In the genomic region with DNA sequence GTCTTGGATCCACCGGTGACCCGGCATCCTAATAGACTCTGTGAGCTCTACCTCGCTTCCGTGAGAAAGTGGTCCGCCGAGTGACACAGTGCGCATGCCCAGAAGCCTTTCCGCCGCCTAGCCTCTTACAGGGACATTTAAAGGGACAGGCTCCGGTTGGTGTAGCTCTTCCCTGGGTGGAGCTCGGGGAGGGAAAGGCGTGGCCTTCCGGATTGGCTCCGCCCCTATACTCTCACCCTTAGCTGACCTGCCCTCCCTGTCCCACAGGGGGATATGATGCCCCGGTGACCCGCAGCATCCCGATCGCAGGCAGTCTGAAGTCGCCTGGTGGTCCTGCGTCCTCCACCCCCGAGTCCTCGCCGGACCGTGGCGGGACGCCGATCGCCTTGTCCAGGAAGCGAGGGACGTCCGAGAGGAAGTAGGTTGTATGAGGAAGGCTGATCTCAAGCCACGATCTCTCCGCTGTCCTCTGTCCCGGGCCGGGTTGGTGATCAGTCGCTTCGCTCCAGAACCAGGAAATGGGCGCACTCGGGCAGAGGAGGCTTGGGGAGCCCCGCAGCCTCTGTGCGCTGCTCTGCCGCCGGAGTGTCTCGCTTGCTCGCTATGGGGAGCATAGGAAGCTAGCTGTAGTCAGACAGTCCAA, we compare ENCODE assay signal across 8 mouse cellular contexts. TPM values are rescaled to one million over a fixed set of nuclear protein-coding genes. Genes with fewer than 3 reads are reported as not detected.
DNase-seq lines count a peak whose midpoint lies in the region; ATAC-seq and TF ChIP-seq lines count a peak whose summit lies in the region.

Pus7l (minus strand) TSS at position 139 of the 643 bp plus-strand sequence.
Irak4 (plus strand) TSS at position 235 of the 643 bp plus-strand sequence.

- peak; percentile 93 to 96 for TF ChIP-seq POLR2A in MEL (IDR thresholded peaks at IDR 0.05; ENCODE audit: control insufficient read depth in 1 of 2, insufficient read depth in 1 of 2, low read depth in 1 of 2, low read length in 2 of 2, poor library complexity in 1 of 2)
- TF ChIP-seq POLR2A in cerebellum, adult 2 months (IDR thresholded peaks at IDR 0.05; ENCODE audit: borderline replicate concordance, insufficient read depth, low read length): 0 out of 2 replicates have a peak, but pooled peaks have one; percentile 18

- peak within 1 kb of the TSS; percentile 76 for H3K27ac ChIP-seq in MEL (ENCODE audit: control insufficient read depth, low read depth, low read length)
- H3K27ac ChIP-seq in cerebellum, adult 2 months (ENCODE audit: insufficient read depth, low read length): peak within 1 kb of the TSS; percentile 4
- peak within 1 kb of the TSS; percentile 54; the same call in 1 of the 2 replicates for H3K27ac ChIP-seq in forebrain, postnatal 0 days (ENCODE audit: low read depth, low read length)
- peak within 1 kb of the TSS; percentile 75 for H3K27ac ChIP-seq in lung, embryonic 15.5 days

- H3K4me1 ChIP-seq in MEL (ENCODE audit: control insufficient read depth in 1 of 2, insufficient read depth in 2 of 2, low read length in 2 of 2): peaks cover 4 to 7% of the 10 kb centered on the region in 2 experiments; a peak in 3 of 4 replicates
- H3K4me1 ChIP-seq in cerebellum, adult 2 months (ENCODE audit: control insufficient read depth, insufficient read depth, low read length): no peaks in the 10 kb centered on the region
- H3K4me1 ChIP-seq in forebrain, postnatal 0 days (ENCODE audit: insufficient read depth): no peaks in the 10 kb centered on the region
- peaks cover 10% of the 10 kb centered on the region; the same call in 1 of the 2 replicates for H3K4me1 ChIP-seq in lung, embryonic 15.5 days

- H3K27me3 ChIP-seq in MEL (ENCODE audit: control insufficient read depth in 1 of 2, insufficient read depth in 2 of 2, low read length in 2 of 2): no peaks in the 10 kb centered on the region
- H3K27me3 ChIP-seq in cerebellum, adult 2 months (ENCODE audit: control insufficient read depth, insufficient read depth, low read length): no peaks in the 10 kb centered on the region
- H3K27me3 ChIP-seq in forebrain, postnatal 0 days (ENCODE audit: insufficient read depth, low read length): no peaks in the 10 kb centered on the region
- no peaks in the 10 kb centered on the region for H3K27me3 ChIP-seq in lung, embryonic 15.5 days

- no peak for TF ChIP-seq CTCF in MEL (IDR thresholded peaks at IDR 0.05 in 2 of 3, conservative IDR thresholded peaks at IDR 0.05 in 1 of 3; ENCODE audit: control insufficient read depth in 1 of 3, insufficient read depth in 1 of 3, low read depth in 2 of 3, low read length in 3 of 3, poor library complexity in 1 of 3, severe bottlenecking in 1 of 3)
- TF ChIP-seq CTCF in cerebellum, adult 2 months (IDR thresholded peaks at IDR 0.05; ENCODE audit: borderline replicate concordance, insufficient read depth, low read depth, low read length): 0 out of 2 replicates have a peak, but pooled peaks have one; percentile 14
- TF ChIP-seq CTCF in forebrain, postnatal 0 days (IDR thresholded peaks at IDR 0.05; ENCODE audit: low read depth): 0 out of 2 replicates have a peak, but pooled peaks have one; percentile 14

- H3K9ac ChIP-seq in MEL (ENCODE audit: control insufficient read depth, low read depth, low read length, poor library complexity, severe bottlenecking): peak within 1 kb of the TSS; percentile 87
- peak within 1 kb of the TSS; percentile 62 for H3K9ac ChIP-seq in forebrain, postnatal 0 days
- H3K9ac ChIP-seq in lung, embryonic 15.5 days: peak within 1 kb of the TSS; percentile 69

- peak; percentile 100 for DNase-seq in MEL (ENCODE audit: low read depth, low spot score)
- peak; percentile 91 to 92 for DNase-seq in cerebellum, adult 2 months
- DNase-seq in forebrain, postnatal 0 days: peak; percentile 94
- DNase-seq in heart, postnatal 4 days: peak; percentile 95
- peak; percentile 89 to 91 for DNase-seq in layer of hippocampus, adult 8-10 months (ENCODE audit: low spot score in 2 of 2)
- peak; percentile 89 for DNase-seq in ovary, adult 18-20 months (ENCODE audit: low spot score)
- DNase-seq in thymus, postnatal 0 days (ENCODE audit: low spot score): peak; percentile 94

- TF ChIP-seq EP300 in MEL (IDR thresholded peaks at IDR 0.05; ENCODE audit: low read depth in 1 of 2, low read length in 2 of 2): no peak

- no peaks in the 10 kb centered on the region for H3K9me3 ChIP-seq in MEL (replicated peaks; ENCODE audit: insufficient read depth, low read length)
- H3K9me3 ChIP-seq in forebrain, postnatal 0 days (ENCODE audit: low read length): no peaks in the 10 kb centered on the region
- no peaks in the 10 kb centered on the region for H3K9me3 ChIP-seq in lung, embryonic 15.5 days

- peak within 1 kb of the TSS; percentile 59 for H3K4me2 ChIP-seq in forebrain, postnatal 0 days (ENCODE audit: low read depth)
- H3K4me2 ChIP-seq in lung, embryonic 15.5 days: peak within 1 kb of the TSS; percentile 83

- TF ChIP-seq RAD21 in MEL (IDR thresholded peaks at IDR 0.05; ENCODE audit: low read depth, low read length): no peak

- H3K79me2 ChIP-seq in MEL (ENCODE audit: control insufficient read depth, insufficient read depth, low read length, poor library complexity): peaks cover 13% of the 10 kb centered on the region

- peaks cover 0 to 11% of the 10 kb centered on the region in 2 experiments; a peak in 2 of 4 replicates for H3K36me3 ChIP-seq in MEL (ENCODE audit: control insufficient read depth in 1 of 2, insufficient read depth in 2 of 2, low read length in 2 of 2)
- no peaks in the 10 kb centered on the region for H3K36me3 ChIP-seq in forebrain, postnatal 0 days (ENCODE audit: insufficient read depth)
- H3K36me3 ChIP-seq in lung, embryonic 15.5 days: no peaks in the 10 kb centered on the region

- under 1% methylated on average over 45 of the region's 45 CpGs for WGBS in cerebellum, adult 2 months
- under 1% methylated on average over 45 of the region's 45 CpGs for WGBS in forebrain, postnatal 0 days
- WGBS in lung, embryonic 15.5 days: under 1% methylated on average over 45 of the region's 45 CpGs

- H3K4me3 ChIP-seq in MEL (ENCODE audit: control insufficient read depth in 1 of 2, insufficient read depth in 1 of 2, low read depth in 2 of 2, low read length in 2 of 2): peak within 1 kb of the TSS; percentile 90 to 98
- peak within 1 kb of the TSS; percentile 98 for H3K4me3 ChIP-seq in cerebellum, adult 2 months (replicated peaks; ENCODE audit: insufficient read depth, low read depth, low read length)
- H3K4me3 ChIP-seq in forebrain, postnatal 0 days (ENCODE audit: low read depth, low read length): peak within 1 kb of the TSS; percentile 83
- peak within 1 kb of the TSS; percentile 84 for H3K4me3 ChIP-seq in lung, embryonic 15.5 days

- ATAC-seq in forebrain, postnatal 0 days: peak; percentile 98
- peak; percentile 99 for ATAC-seq in lung, embryonic 15.5 days (ENCODE audit: borderline replicate concordance, extremely low read depth, low FRiP score, low TSS enrichment)

TF ChIP-seq in MEL, 35 proteins besides CTCF, POLR2A, EP300 and RAD21 (continues in another document):
- TF ChIP-seq E2F4 (IDR thresholded peaks at IDR 0.05; ENCODE audit: borderline replicate concordance, low read depth, low read length) (no peak), ELF1 (IDR thresholded peaks at IDR 0.05; ENCODE audit: low read depth, low read length) (peak; percentile 87), UBTF (IDR thresholded peaks at IDR 0.05; ENCODE audit: borderline replicate concordance, insufficient read depth, low read depth, low read length) (0 out of 2 replicates have a peak, but pooled peaks have one; percentile 82), RCOR1 (IDR thresholded peaks at IDR 0.05; ENCODE audit: low read depth, low read length) (no peak), TBP (IDR thresholded peaks at IDR 0.05; ENCODE audit: low read depth, low read length) (peak; percentile 87), CHD1 (IDR thresholded peaks at IDR 0.05; ENCODE audit: low read depth, low read length) (no peak), MAX (IDR thresholded peaks at IDR 0.05; ENCODE audit: low read length) (no peak), USF2 (IDR thresholded peaks at IDR 0.05; ENCODE audit: borderline replicate concordance in 1 of 2, insufficient read depth in 1 of 2, low read depth in 1 of 2, low read length in 2 of 2) (no peak), GABPA (IDR thresholded peaks at IDR 0.05; ENCODE audit: low read depth, low read length) (no peak), MXI1 (IDR thresholded peaks at IDR 0.05; ENCODE audit: low read depth, low read length) (no peak), SIN3A (IDR thresholded peaks at IDR 0.05; ENCODE audit: low read length) (peak; percentile 77; the same call in 1 of the 2 replicates), USF1 (IDR thresholded peaks at IDR 0.05; ENCODE audit: low read depth, low read length) (no peak), NRF1 (IDR thresholded peaks at IDR 0.05; ENCODE audit: insufficient read depth, low read depth, low read length, poor library complexity, severe bottlenecking) (peak; percentile 92), ETS1 (IDR thresholded peaks at IDR 0.05; ENCODE audit: low read depth, low read length) (peak; percentile 27; the same call in 1 of the 2 replicates)

RNA-seq across cellular contexts. Expression of gene Pus7l, which starts in this region (rescaled TPM):
- total RNA-seq in MEL (2012; rRNA removed): 40.1 and 40.6 TPM in 2 replicates
- polyA plus RNA-seq in MEL (2012; ENCODE audit: insufficient read depth in 1 of 2, insufficient read length in 2 of 2, low read depth in 1 of 2, low replicate concordance in 2 of 2, missing spikeins in 1 of 2): 10 to 100 TPM; 33.2 to 51.2 TPM
- polyA plus RNA-seq in cerebellum, adult 2 months (2012; rRNA removed): 1.7 and 2.1 TPM in 2 replicates
- 5.6 and 6.3 TPM in 2 replicates for total RNA-seq in forebrain, postnatal 0 days (2014; rRNA removed)
- 4.9 and 5.0 TPM in 2 replicates for polyA plus RNA-seq in forebrain, postnatal 0 days (2015; fragmentation: Nextera tagmentation; extraction: Ambion mirVana)
- total RNA-seq in heart, postnatal 4 days (2021): 1 to 10 TPM; 2.8 to 3.0 TPM
- total RNA-seq in layer of hippocampus, adult 8-10 months (2022): 1 to 10 TPM; 2.6 to 3.6 (median 3.2) TPM
- 7.9 and 8.7 TPM in 2 replicates for polyA plus RNA-seq in lung, embryonic 15.5 days (2015; fragmentation: Nextera tagmentation; extraction: Ambion mirVana)
- polyA plus RNA-seq in thymus, postnatal 0 days (2015; fragmentation: Nextera tagmentation; extraction: Ambion mirVana): 9.6 and 10.4 TPM in 2 replicates

RNA-seq across cellular contexts. Expression of gene Irak4, which starts in this region (rescaled TPM):
- total RNA-seq in MEL (2012; rRNA removed): 6.7 and 7.5 TPM in 2 replicates
- 1 to 10 TPM in 1 of 2 experiments, not detected in 1; 9.4 TPM for polyA plus RNA-seq in MEL (2012; ENCODE audit: insufficient read depth in 1 of 2, insufficient read length in 2 of 2, low read depth in 1 of 2, low replicate concordance in 2 of 2, missing spikeins in 1 of 2)
- 1.9 TPM in 2 replicates for polyA plus RNA-seq in cerebellum, adult 2 months (2012; rRNA removed)
- total RNA-seq in forebrain, postnatal 0 days (2014; rRNA removed): 0.92 and 2.3 TPM in 2 replicates
- polyA plus RNA-seq in forebrain, postnatal 0 days (2015; fragmentation: Nextera tagmentation; extraction: Ambion mirVana): 0.93 and 1.7 TPM in 2 replicates
- 1 to 10 TPM; 5.6 to 6.5 TPM for total RNA-seq in heart, postnatal 4 days (2021)
- total RNA-seq in layer of hippocampus, adult 8-10 months (2022): 1 to 10 TPM; 1.7 to 5.0 (median 3.3) TPM
- polyA plus RNA-seq in lung, embryonic 15.5 days (2015; fragmentation: Nextera tagmentation; extraction: Ambion mirVana): 8.3 and 9.9 TPM in 2 replicates
- polyA plus RNA-seq in thymus, postnatal 0 days (2015; fragmentation: Nextera tagmentation; extraction: Ambion mirVana): 8.7 and 8.9 TPM in 2 replicates

Comparison
In these comparisons a context has a peak if more than half of its experiments do, and no peak if none do; other contexts are left out.
1. Peak in every context shown above with its lines: DNase-seq, ATAC-seq, H3K4me3 ChIP-seq and H3K27ac ChIP-seq.
2. H3K27ac ChIP-seq: peak in every context shown above with its lines; median percentile 76 in MEL; 75 in lung, embryonic 15.5 days; 54 in forebrain, postnatal 0 days; 4 in cerebellum, adult 2 months.
3. CTCF ChIP-seq: peak in cerebellum, adult 2 months (single experiment) and forebrain, postnatal 0 days (single experiment); none in MEL (0 of 3).